Mouse (Mus musculus): ENCODE measurements around the gene Ecm2.

The Ecm2 gene

DNA sequence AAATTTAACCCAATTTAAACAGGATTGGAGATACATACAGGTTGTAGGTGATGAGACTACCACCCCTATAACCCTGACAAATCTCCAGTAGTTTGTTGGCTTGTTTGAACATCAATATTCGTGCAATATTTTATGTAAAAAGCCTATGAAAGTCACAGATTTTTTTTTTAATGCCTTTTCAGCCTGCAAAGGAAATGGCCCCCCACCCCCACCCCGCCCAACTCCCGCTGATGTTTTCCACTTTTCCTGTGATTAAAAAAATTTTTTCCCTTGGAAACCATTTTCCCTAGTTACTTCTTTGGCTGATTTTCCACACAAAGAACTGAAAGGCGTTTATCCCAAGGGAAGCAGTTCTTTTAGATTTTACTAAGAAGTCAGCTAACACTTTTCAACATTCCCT, at the start of gene Ecm2:
Gene Ecm2 (plus strand): TSS at position 301 of the 400 bp plus-strand sequence.
- no peak for DNase-seq (ENCODE audit: extremely low spot score)

DNA sequence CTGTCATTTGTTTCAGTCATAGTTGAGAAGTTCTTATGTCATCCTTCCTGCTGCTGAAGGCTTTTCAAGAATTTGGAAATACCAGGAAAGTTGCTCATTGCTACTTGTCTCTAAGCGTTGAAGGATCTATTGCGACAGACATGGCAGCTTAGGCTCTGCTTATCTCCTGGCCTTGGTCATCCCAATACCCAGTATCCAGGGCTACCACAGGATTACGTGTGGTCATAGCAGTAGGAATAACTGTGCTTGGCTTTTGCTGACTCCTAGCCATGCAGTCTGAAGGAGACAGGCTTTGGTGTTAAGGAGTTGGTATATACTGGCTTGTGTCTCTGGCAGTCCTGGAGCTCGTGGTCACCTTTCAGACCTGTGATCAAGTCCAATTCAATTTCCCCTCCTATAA, 44.3 kb upstream of the Ecm2 start:
- no peak for DNase-seq (ENCODE audit: extremely low spot score)

DNA sequence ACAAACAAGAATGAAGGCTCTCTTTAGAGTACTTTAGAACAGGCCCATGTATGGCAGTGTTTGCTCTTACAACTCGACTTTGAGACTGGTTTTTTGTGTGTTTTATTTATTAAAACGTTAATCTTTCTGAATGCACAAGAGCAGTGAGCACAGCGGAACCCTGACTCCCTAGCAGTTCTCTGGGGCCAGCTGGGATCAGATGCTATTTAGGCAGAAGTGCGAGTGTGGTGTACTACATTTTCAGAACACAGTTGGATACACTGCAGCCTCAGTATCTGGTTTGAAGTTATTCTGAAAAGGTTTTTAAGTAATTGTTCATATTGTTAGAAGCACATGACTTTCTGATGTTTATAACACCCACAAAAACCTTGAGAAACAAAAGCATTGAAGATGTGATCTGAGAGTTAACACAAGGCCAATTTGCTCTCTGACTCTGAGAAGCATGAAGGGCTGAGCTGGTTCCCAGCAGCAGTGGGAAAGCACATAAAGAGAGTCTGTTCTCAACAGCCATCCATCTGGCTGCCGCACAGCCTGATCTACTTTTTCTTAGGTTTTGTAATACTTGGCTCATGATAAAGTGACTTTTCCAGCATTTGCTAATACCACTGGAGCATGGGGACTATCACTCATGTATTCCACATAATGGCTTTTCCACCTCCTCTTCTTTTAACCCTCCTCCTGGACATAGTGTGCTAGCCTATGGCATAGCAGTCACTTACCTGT, 43.8 kb upstream of the Ecm2 start:
- DNase-seq (ENCODE audit: extremely low spot score): no peak

DNA sequence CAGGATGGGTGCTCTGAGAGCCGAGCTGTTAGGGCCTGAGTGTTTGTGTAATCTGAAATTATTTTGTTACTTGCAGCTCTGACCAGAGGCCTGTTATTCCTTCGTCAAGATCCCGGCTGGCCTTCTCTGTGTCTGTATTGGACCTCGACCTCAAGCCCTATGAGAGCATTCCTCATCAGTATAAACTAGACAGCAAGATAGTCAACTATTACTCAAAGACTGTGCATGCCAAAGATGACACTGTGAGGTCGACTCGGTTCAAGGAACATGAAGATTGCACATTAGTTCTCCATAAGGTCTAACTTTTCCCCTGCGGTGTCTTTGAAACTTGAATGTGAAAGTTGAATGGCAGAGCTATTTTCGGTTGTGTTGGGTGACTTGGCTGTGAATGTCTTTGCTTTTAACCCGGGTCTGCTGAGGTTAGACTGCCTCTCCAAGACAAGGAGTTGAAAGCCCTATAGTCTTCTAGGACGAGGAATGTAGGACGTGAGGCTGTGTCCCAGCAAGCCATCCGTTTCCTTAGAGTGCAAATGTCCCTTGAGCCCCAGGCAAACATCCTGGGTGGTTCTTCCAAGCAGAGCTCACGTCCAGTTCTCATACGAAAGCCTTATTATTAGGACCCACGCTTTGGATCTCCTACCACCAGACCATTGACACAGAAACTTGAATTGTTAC, 43.0 kb upstream of the Ecm2 start:
- DNase-seq (ENCODE audit: extremely low spot score): no peak

DNA sequence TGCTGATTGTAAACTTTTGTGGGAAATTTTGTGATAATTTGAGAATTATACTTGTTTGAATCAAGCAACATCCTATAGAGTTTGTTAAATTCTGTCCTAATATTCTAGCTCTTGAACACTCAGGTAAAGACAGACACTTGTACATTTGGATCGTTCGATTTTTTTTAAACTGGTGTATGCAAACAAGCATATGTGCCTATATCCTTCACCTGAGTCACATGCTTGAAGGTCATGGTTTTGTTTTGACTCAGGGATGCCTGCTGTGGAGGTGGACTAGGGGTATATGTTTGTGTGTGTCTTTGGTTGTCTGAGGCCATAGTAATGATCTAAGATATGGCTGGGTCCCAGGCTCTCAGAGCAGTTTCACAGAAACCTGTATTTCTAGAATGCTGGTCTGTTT, 41.7 kb upstream of the Ecm2 start:
- no peak for DNase-seq (ENCODE audit: extremely low spot score)

DNA sequence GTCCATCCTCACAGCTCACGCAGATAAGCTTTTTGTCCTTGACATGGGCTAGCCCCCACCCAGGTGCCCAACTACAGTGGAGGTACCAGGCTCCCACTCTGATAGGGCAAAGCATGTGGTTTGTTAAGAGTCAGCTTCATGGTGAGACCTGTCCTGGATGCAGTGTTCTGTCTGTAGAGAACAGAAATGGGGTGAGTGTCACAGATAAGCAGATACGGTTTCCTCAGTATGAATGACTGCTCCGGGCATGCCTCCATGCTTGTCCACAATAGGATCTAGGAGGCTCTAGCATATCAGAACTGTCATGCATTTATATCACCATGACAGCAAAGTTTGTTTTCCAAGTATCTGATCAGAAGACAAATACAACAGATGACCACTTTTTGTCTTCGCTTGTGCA, 38.7 kb upstream of the Ecm2 start:
- no peak for DNase-seq (ENCODE audit: extremely low spot score)

DNA sequence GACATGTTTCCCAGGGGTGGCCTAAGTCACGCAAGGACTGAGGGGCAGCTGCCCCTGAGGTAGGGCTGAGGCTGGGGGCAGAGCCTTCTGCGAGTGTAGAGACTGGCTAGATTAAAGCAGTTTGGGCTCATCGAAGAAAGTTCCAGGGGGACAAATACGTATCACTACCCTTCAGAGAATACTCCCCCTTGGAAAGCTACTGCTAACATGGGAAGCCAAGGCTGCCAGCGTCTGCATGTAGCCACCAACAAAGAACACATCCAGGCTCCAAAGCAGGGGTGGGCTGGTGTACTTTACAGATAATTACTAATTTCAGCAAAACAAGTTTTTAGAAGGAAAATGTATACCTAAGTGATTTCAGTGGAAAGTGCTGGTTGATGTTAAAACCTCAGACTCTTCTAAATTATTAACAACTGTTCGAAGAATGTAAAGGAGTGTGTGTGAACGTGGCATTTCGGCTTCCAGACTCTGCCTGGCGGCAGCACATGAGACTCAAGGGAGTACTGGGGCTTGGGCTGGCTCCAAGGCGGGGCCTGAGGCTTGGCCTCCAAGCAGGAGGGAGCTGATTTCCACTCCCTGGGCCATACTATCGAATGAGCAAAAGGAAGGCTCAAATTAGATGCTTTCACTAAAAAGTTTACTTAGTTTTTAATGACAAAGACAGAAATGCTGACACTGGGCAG, 38.1 kb upstream of the Ecm2 start:
- no peak for DNase-seq (ENCODE audit: extremely low spot score)

DNA sequence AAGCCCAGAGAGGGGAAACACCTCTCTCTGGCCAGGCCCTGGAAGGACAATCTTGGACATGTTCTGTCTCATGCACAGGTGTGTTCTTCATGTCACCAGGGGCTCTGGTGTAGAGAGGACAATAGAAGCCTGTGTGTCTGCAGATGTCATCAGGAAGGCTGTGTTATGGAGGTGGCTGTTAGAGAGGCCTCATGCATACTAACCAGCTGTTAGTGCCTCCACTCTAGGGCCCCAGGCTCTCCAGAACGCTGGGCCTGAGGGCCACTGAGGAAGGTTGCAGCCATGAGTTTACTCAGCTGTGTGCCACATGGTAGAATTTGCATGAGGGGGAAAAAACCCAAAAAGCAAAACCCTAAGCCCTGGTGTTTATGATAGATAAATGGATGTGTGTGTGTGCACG, 37.0 kb upstream of the Ecm2 start:
- peak; percentile 6 for DNase-seq (ENCODE audit: extremely low spot score)

DNA sequence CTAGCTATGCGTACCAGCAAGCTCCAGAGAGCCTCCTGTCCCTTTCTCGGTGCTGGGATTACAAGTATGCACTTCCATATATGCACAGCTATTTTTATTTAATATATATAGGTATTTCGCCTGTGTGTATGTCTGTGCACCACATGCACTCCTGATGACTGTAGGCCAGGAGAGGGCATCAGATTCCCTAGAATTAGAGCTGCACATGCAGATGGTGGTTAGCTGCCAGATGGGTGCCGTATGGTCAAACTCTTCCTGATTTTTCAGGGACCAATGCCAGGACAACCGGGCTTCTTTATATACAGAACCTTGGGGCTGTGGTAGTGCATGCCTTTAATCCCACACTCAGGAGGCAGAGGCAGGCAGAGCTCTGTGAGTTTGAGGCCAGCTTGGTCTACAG, 35.6 kb upstream of the Ecm2 start:
- no peak for DNase-seq (ENCODE audit: extremely low spot score)

DNA sequence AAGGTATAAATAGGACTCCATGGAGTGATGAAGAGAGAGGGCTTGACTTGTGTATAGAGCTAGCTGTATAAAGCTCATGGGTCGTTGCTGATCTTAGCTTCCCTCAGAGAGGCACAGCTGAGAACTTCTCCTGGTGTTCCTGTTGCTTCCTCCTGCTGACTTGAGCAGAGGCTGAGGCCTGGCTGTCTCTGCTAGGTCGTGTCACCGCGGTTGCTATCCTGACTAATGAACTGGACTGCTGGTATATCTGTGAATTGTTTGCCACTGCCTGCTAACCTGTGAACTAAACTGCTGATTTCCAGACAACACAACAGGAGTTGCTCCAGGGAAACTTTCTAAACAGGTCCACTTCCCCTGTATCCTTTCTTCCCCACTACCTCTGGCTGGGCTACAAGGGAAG, 34.3 kb upstream of the Ecm2 start:
- DNase-seq (ENCODE audit: extremely low spot score): no peak

DNA sequence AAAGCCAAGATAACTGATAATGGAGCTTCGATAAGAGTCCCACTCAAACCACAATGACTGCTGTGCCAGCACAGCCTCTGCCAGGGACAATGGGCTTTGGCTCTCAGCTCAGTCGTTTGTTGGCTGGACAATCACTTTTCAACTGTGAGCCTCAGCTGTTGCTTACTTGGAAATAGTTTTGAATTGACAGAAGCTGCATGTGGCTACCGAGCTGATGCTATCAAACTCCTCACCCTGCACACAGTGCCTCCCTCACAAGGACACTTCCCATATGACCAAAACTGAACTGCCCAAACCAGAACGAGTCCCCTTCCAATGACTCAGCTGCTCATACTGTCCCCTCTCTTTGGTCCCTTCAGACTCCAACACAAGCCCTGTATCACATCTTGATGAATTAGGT, 33.8 kb upstream of the Ecm2 start:
- DNase-seq (ENCODE audit: extremely low spot score): no peak

DNA sequence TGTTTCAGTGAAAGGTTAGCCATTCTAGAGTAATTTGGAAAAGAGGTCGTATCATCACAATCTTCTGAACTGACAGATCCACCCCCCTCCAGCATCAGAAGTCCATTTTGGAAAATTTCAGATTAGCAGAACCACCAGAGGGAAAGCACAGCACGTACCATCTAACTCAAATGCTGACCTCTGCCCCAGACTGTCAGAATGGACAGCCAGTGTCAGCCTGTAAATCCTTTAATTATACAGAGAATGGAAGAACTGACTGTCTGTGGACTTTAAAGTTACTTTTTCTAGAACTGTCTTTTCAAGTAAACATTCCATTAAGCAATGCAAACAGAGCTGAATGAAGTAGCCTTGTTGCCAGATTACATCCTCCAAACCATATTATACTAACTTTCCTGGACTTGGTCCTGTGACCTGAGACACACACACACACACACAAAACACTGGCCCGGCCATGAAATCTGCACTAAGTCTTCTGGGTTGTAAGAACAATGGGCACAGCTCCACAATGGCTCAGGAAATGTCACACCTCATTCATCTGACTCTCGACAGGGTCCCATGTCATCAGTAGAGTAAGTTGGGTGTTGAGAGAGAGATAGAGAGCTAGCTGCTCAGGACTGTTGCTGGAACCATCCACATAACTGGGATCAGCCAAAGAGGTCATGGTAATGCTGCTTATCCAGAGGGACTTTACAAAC, 32.5 kb upstream of the Ecm2 start:
- DNase-seq (ENCODE audit: extremely low spot score): no peak

DNA sequence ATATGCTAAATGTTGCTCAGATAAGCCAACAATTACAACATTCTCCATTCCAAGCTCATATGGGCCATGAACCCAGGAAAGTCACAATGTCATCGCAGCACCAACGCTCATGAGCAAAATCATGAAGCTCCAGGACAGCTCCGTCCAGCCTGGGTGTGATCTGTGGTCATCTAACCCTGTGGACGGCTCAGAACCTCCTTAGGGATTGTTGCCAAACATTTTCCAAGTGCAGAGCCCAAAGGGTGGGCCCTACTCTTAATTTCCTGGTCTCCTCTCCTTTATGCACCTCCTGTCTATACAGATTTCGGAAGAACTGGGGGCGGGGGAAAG, 32.0 kb upstream of the Ecm2 start:
- DNase-seq (ENCODE audit: extremely low spot score): no peak

DNA sequence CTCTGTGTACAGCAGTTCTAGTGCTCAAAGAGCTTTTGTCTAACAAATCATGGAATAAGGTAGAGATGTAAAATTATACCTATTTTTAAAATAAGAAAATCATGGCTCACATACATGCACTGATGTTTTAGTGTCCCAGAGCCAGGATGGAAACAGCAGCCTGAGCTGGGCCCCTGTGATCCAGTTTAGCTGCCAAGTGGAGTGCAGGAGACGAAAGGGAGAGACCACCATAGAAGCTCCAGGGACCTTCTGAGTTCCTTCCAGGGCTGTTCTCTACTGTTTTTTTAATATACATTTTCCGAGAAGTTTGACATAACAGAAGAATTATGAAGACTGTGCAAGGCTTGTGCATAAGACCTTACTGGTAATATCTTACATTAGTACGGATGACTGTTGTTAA, 26.7 kb upstream of the Ecm2 start:
- no peak for DNase-seq (ENCODE audit: extremely low spot score)

DNA sequence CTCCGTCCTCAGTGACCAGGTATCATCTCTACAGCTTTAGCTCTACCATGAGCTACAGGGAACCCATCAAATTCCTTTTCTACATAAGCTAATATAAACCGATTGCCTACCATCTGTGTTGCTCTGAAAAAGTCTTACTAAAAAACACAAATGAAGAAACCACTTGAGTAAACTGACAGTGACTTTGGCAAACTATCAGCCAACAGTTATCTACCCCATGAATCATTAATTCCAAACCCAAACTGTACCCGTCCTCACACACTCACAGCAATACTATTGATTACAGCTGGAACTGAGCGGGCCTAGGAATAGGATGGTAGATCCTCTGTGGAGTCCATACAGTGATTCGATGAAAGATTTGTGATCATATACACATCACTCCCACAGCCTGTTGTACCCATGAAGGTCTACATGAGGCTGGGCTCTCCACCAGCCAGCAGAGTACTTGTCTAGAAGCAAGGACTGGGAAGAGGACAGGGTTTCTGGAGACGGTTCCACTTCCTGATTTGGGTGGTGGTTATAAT, 25.7 kb upstream of the Ecm2 start:
- DNase-seq (ENCODE audit: extremely low spot score): no peak

DNA sequence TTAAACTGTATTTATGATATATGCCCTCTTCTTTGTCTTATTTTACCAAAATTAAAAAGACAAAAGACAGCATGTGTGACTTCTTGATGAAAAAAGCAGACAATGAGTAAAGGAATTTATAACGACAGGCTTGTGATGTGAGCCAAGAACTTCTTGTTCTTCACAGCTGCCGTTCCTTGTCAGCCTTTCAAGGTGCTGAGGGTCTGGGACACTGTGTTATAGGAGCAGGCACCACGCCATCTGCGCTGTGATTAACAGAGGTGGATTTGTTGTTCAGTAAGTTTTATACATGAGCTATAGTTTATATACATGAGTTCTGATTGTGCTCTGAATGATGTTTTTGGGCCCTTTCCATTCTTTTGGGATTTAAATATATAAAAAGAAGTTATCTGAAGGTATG, 25.2 kb upstream of the Ecm2 start:
- no peak for DNase-seq (ENCODE audit: extremely low spot score)

DNA sequence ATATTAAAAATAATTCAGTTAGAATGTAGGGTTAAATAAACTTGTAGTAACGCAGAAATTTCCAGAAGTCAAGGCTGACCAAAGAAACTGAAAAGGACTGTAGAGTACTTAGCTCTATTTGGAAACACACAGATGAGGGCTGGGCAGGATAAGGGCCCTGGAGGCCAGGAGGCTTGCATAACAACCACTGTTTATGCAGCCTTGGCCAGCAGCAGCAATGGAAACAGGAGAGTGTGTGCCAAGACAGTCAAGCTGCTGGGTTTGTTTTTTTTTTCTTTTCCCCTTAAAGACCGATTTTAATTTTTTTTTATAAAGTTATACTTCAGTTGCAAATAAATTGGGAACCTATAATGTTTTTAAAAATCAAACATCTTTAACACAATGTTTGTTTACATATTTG, 24.6 kb upstream of the Ecm2 start:
- no peak for DNase-seq (ENCODE audit: extremely low spot score)

DNA sequence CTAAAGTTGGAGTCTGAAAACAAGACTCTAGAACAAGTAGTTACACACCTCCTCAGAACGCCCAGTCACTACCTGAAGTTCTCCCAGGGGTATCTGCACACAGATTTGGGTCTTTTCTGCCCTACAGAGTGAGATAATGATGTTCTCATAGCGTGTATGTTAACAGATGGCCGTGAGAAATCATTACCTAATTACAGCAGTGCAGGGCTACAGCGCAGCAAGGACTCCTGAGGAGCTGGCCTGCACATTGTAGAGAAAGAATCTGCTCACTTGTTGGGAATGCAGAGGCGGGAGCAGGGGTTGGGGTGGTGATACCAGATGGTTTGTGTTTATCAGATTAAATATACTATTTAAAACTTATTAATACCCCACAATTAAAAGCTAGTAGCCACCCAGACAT, 24.1 kb upstream of the Ecm2 start:
- DNase-seq (ENCODE audit: extremely low spot score): no peak

DNA sequence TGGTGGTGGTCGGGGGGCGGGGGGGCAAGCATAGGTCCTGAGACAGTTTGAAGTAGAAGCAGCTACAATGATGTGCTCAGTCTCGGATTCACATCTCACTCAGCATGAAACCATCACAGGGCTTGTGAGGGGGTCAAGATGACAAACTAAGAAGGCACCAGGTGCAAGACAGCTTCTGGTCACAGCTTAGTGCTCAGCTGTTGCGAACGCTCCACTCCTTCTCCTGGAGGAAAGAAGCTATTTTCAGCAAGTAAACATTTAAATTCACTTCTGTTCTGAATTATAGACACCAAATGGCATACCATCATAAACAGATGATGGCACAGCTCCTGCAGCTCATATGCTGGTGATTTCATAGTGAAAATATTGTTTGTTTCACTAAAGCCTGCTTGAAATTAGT, 19.2 kb upstream of the Ecm2 start:
- no peak for DNase-seq (ENCODE audit: extremely low spot score)

DNA sequence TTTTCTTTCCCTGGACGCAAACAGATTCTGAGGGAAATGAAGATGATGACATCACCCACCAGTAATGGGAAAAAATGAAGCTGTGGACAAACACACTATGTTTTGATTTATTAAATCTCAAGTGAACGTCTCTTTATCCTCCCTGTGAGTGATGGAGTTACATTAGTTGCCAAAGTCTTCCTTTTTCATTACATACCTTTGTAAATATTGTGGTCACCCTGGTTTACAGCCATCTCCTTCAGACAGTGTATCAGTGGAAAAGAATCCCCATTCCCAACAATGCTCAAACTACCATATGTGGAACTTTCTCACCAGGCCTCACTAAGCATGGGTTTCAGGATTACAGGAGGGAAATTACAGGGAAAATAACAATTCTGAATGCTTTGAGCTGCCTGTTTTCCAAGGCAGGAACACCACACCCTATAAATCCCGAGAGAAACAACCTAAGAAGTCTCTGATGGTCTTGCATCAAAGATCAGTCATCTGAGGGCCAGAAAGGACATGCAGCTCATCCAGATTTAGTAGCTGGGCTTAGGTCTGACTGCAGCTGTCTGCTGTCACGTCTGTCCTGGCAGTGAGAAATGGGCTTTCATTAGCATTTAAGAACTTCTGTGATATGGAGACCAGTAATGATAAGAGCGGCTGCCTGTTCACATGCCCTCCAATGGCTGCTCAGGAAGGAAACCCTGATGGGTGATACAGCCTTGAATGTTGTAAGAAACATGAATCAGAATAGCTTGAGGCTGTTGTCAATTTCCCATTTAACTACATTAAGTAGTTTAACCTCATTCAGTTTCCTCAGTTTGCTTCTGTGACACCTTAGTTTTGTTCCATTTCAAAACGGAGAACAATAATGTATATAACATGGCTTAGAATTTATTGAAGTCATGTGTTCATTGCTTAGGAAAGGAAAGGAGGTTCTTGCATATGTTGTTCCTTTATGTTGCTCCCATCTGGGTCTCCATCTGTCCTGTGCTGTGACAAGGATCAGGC, 11.9 kb upstream of the Ecm2 start, which contains the start of gene Tes3-ps:
Gene Tes3-ps (plus strand): TSS at position 943 of the 993 bp plus-strand sequence.
- DNase-seq (ENCODE audit: extremely low spot score): no peak

DNA sequence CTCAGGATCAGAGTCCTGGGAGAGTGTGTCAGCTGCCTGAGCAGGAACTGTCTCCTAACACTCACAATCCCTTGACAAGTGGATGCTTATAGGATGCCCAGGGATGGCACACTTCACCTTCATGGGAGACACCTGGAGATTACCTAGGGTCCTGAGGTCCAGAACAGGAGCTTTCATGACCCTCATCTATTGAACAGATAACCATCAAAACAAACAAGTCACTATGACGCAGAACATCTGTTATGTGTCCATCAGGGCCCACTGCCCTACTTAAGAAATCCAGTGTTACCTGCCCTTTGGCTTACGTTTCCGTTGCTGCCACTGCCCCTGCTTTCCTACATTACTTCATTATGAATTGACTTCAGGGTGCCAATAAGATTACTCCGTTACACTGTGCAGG, 1.2 kb downstream of the Ecm2 start:
- DNase-seq (ENCODE audit: extremely low spot score): no peak
